Mouse (Mus musculus) intestine, postnatal 0 days (tissue): ENCODE measurements around the gene Kcnip4. TPM values are rescaled to one million over a fixed set of nuclear protein-coding genes. Genes with fewer than 3 reads are reported as not detected.
A peak's percentile ranks its signal among the peaks of the same experiment; 100 is the strongest.

ENCODE experiments used
- ATAC-seq: fragments of 200-750 bp; cut with Nextera tagmentation; 2 replicates; pipeline ENCODE4 v1.8.0; 2017; ENCODE audit warnings: mild to moderate bottlenecking, moderate TSS enrichment, moderate library complexity
- H3K27ac ChIP-seq: fragments of 300-500 bp; sonication (generic); 2 replicates; pipeline ENCODE4 v1.5.1; 2014; ENCODE audit warnings: mild to moderate bottlenecking, low read depth, low read length, moderate library complexity
- H3K27me3 ChIP-seq: fragments of 300-500 bp; sonication (generic); replicated peaks from 2 replicates; pipeline ENCODE4 v1.6.1; 2014; ENCODE audit warnings: low read length, mixed read lengths; ENCODE audit not compliant: control insufficient read depth, insufficient read depth
- H3K36me3 ChIP-seq: fragments of 300-500 bp; sonication (generic); 2 replicates; pipeline ENCODE4 v1.6.1; 2014; ENCODE audit warnings: mild to moderate bottlenecking, moderate library complexity; ENCODE audit not compliant: control insufficient read depth, insufficient read depth
- H3K4me1 ChIP-seq: fragments of 300-500 bp; sonication (generic); replicated peaks from 2 replicates; pipeline ENCODE4 v1.6.1; 2014; ENCODE audit warnings: antibody characterized with exemption, low read length, mixed read lengths; ENCODE audit not compliant: control insufficient read depth, insufficient read depth
- H3K4me2 ChIP-seq: fragments of 300-500 bp; sonication (generic); replicated peaks from 2 replicates; pipeline ENCODE4 v1.6.1; 2014; ENCODE audit warnings: low read depth, mild to moderate bottlenecking, moderate library complexity
- H3K4me3 ChIP-seq: fragments of 300-500 bp; sonication (generic); 2 replicates; pipeline ENCODE4 v1.5.1; 2014; ENCODE audit warnings: low read depth, low read length
- H3K9ac ChIP-seq: fragments of 300-500 bp; sonication (generic); 2 replicates; pipeline ENCODE4 v1.6.1; 2014; ENCODE audit warnings: mild to moderate bottlenecking, low read depth, low read length
- H3K9me3 ChIP-seq: fragments of 300-500 bp; sonication (generic); 2 replicates; pipeline ENCODE4 v1.6.1; 2016; ENCODE audit warnings: mixed run types; ENCODE audit not compliant: control insufficient read depth
- CTCF ChIP-seq: sonication (generic); IDR thresholded peaks from 2 replicates; pipeline ENCODE4 v1.5.1; 2016; ENCODE audit warnings: low read depth, mild to moderate bottlenecking, control low read depth, antibody characterized with exemption, moderate library complexity
- WGBS: fragments of 180-500 bp; shearing (Covaris S2); extraction: QIAGEN DNeasy Blood & Tissue Kit; methylation state at CpG from one replicate; pipeline ENCODE4 v1.1.7; 2014; 5-methylcytosine and 5-hydroxymethylcytosine counted together
- polyA plus RNA-seq: library from polyadenylated mRNA; unstranded; fragments of >200 nt; fragmentation: Nextera tagmentation; extraction: Ambion mirVana; gene quantifications from 2 replicates; pipeline ENCODE4 v1.2.1, GENCODE M21; 2015

Gene Kcnip4
- polyA plus RNA-seq, 1 experiment from 2014 or later: 1.5 TPM

GRCm38 (mm10) chr5:49065646-49066045, 459.1 kb downstream of the Kcnip4 start:
- H3K27ac ChIP-seq: no peak overlapping the region
- WGBS: 9% methylated on average over 1 of the region's 1 CpGs
- H3K4me2 ChIP-seq: no peak overlapping the region
- no peaks in the 10 kb centered on the region for H3K4me1 ChIP-seq
- H3K9ac ChIP-seq: no peak overlapping the region
- no peak for ATAC-seq
- H3K4me3 ChIP-seq: no peak overlapping the region
- no peaks in the 10 kb centered on the region for H3K27me3 ChIP-seq
- no peaks in the 10 kb centered on the region for H3K9me3 ChIP-seq
- H3K36me3 ChIP-seq: no peaks in the 10 kb centered on the region
- peak; percentile 23; the same call in 1 of the 2 replicates for TF ChIP-seq CTCF

- ATAC-seq: no peak
- no peak overlapping the region for H3K9ac ChIP-seq
- H3K36me3 ChIP-seq: no peaks in the 10 kb centered on the region
- H3K4me2 ChIP-seq: no peak overlapping the region
- no peak overlapping the region for H3K27ac ChIP-seq
- H3K4me3 ChIP-seq: no peak overlapping the region
- H3K9me3 ChIP-seq: no peaks in the 10 kb centered on the region
- TF ChIP-seq CTCF: no peak
- no peaks in the 10 kb centered on the region for H3K4me1 ChIP-seq
- no peaks in the 10 kb centered on the region for H3K27me3 ChIP-seq
These were observed 465.8 kb downstream of the Kcnip4 start for GRCm38 (mm10) chr5:49058926-49059325.

- H3K9me3 ChIP-seq: no peaks in the 10 kb centered on the region
- WGBS: 72% methylated on average over 4 of the region's 4 CpGs
These were observed 466.9 kb downstream of the Kcnip4 start for GRCm38 (mm10) chr5:49057636-49058340.

DNA sequence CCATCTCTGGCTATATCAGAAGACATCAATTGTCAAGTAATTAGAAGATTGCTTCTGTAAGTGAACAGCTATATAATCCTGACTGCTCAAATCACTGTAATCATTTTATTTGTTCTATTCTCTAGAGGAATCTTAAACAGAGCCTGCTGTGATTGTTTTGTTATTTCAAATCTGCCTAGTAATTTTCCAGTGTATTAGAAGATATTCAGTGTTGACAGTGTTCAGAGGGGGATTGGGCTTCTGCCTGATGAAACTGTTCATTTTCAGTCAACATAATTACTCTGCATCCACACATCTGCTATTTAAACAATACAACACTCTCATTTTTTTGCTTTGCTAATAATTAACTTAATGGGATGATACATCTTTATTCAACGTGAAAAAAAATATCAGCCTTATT, 476.7 kb downstream of the Kcnip4 start:
- ATAC-seq: no peak

More at GRCm38 (mm10) chr5:49057636-49058340, 466.9 kb downstream of the Kcnip4 start:
- ATAC-seq: no peak
- Histone ChIP-seq H3K9ac (no peak overlapping the region), H3K36me3 (no peaks in the 10 kb centered on the region), H3K27ac (no peak overlapping the region), H3K27me3 (no peaks in the 10 kb centered on the region), H3K4me1 (no peaks in the 10 kb centered on the region), H3K4me2 (no peak overlapping the region), H3K4me3 (no peak overlapping the region)
- no peak for TF ChIP-seq CTCF

DNA sequence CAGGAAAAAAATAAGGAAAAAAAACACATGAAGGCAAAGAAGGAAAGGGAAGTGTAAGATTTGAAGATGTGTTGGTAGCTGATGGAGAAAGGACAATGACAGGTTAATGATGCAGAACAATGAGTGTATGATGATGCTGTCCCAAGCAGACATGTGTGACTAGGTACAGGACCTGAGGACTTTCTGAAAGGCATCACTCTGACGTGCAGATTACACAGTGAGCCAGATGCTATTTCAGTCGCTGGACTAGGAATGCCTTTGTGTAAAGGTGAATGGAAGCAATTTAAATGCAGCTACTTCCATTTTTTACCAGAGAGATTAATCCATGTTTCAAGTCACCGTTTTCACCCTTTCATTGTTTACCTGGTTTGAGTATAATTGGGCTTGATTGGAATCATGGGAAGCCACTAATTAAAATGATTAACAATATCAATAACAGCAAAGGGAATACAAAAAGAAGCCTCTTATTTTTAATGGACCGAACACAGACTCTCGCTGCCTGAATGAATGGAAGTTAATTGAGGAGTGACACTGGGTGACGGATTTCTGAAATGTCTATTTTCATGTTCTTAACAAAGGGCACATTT, 483.4 kb downstream of the Kcnip4 start:
- Histone ChIP-seq H3K9me3 (no peaks in the 10 kb centered on the region), H3K4me2 (no peak overlapping the region), H3K4me1 (no peaks in the 10 kb centered on the region), H3K36me3 (no peaks in the 10 kb centered on the region), H3K9ac (no peak overlapping the region), H3K4me3 (no peak overlapping the region), H3K27ac (no peak overlapping the region), H3K27me3 (no peaks in the 10 kb centered on the region)
- ATAC-seq: no peak
- WGBS: 69% methylated on average over 6 of the region's 6 CpGs
- TF ChIP-seq CTCF: no peak

More for the DNA sequence above, 476.7 kb downstream of the Kcnip4 start:
- TF ChIP-seq CTCF: no peak
- Histone ChIP-seq H3K27ac (no peak overlapping the region), H3K4me2 (no peak overlapping the region), H3K27me3 (no peaks in the 10 kb centered on the region), H3K4me1 (no peaks in the 10 kb centered on the region), H3K36me3 (no peaks in the 10 kb centered on the region), H3K9me3 (no peaks in the 10 kb centered on the region), H3K9ac (no peak overlapping the region), H3K4me3 (no peak overlapping the region)
- 67% methylated on average over 1 of the region's 1 CpGs for WGBS

DNA sequence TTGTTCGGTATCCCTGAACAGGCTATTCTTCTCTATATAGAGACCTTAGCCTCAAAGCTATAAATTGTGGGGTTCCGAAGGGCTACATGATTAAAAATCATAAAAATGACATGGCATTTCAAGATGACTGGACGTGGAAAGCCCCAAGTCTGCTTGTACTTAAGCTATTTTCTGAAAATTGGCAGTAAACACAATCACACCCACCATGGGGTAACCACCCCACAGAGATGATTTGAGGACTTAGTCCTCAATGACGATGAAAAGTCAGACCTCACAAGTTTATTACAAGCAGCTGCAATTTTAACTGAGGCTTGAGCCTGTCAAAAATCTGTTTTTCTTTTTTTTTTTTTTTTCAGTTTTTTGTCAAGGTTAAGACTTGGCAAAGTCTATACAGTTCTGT, 527.3 kb downstream of the Kcnip4 start:
- no peaks in the 10 kb centered on the region for H3K4me1 ChIP-seq
- no peak overlapping the region for H3K27ac ChIP-seq
- H3K36me3 ChIP-seq: no peaks in the 10 kb centered on the region
- no peak overlapping the region for H3K4me2 ChIP-seq
- 78% methylated on average over 4 of the region's 4 CpGs for WGBS
- H3K27me3 ChIP-seq: no peaks in the 10 kb centered on the region
- no peak overlapping the region for H3K4me3 ChIP-seq
- no peak for TF ChIP-seq CTCF
- no peaks in the 10 kb centered on the region for H3K9me3 ChIP-seq
- ATAC-seq: no peak
- H3K9ac ChIP-seq: no peak overlapping the region
